Mouse (Mus musculus) kidney, embryonic 16.5 days (tissue): Measurements from ENCODE around the gene Bcl2l10. TPM values are rescaled to one million over a fixed set of nuclear protein-coding genes. Genes with fewer than 3 reads are reported as not detected.

ENCODE experiments used
- ATAC-seq: fragments of 200-750 bp; cut with Nextera tagmentation; 2 replicates; pipeline ENCODE4 v1.8.0; 2017; ENCODE audit warnings: moderate TSS enrichment; ENCODE audit not compliant: low FRiP score, low TSS enrichment
- H3K27ac ChIP-seq: fragments of 300-500 bp; sonication (generic); 2 replicates; pipeline ENCODE4 v1.5.1; 2014; ENCODE audit warnings: low read length
- H3K27me3 ChIP-seq: fragments of 300-500 bp; sonication (generic); 2 replicates; pipeline ENCODE4 v1.6.1; 2014; ENCODE audit warnings: low read length, control low read depth, mixed read lengths; ENCODE audit not compliant: insufficient read depth
- H3K36me3 ChIP-seq: fragments of 300-500 bp; sonication (generic); 2 replicates; pipeline ENCODE4 v1.6.1; 2014; ENCODE audit warnings: low read length, control low read depth, mixed read lengths; ENCODE audit not compliant: insufficient read depth
- H3K4me1 ChIP-seq: fragments of 300-500 bp; sonication (generic); 2 replicates; pipeline ENCODE4 v1.6.1; 2014; ENCODE audit warnings: low read length, control low read depth, mixed read lengths; ENCODE audit not compliant: insufficient read depth
- H3K4me2 ChIP-seq: fragments of 300-500 bp; sonication (generic); replicated peaks from 2 replicates; pipeline ENCODE4 v1.6.1; 2014; ENCODE audit warnings: low read depth, low read length
- H3K4me3 ChIP-seq: fragments of 300-500 bp; sonication (generic); 2 replicates; pipeline ENCODE4 v1.5.1; 2014; ENCODE audit warnings: mild to moderate bottlenecking, low read length
- H3K9ac ChIP-seq: fragments of 300-500 bp; sonication (generic); replicated peaks from 2 replicates; pipeline ENCODE4 v1.6.1; 2014; ENCODE audit warnings: low read length
- H3K9me3 ChIP-seq: fragments of 300-500 bp; sonication (generic); 2 replicates; pipeline ENCODE4 v1.6.1; 2016; ENCODE audit warnings: low read length, control low read depth
- WGBS: fragments of 180-500 bp; shearing (Covaris S2); extraction: QIAGEN DNeasy Blood & Tissue Kit; methylation state at CpG from one replicate; pipeline ENCODE4 v1.1.7; 2014; 5-methylcytosine and 5-hydroxymethylcytosine counted together
- polyA plus RNA-seq: library from polyadenylated mRNA; unstranded; fragments of >200 nt; fragmentation: Nextera tagmentation; extraction: Ambion mirVana; gene quantifications from 2 replicates; pipeline ENCODE4 v1.2.1, GENCODE M21; 2015

Gene Bcl2l10
- not detected in 2 replicates for polyA plus RNA-seq

- no peak within 1 kb of the TSS for H3K9ac ChIP-seq
- WGBS: 94% methylated on average over 5 of the region's 5 CpGs
- no peak for ATAC-seq
Observed at GRCm38 (mm10) chr9:75347458-75347857, at the start of gene Bcl2l10. Bcl2l10 (plus strand) TSS chr9:75347758.

DNA sequence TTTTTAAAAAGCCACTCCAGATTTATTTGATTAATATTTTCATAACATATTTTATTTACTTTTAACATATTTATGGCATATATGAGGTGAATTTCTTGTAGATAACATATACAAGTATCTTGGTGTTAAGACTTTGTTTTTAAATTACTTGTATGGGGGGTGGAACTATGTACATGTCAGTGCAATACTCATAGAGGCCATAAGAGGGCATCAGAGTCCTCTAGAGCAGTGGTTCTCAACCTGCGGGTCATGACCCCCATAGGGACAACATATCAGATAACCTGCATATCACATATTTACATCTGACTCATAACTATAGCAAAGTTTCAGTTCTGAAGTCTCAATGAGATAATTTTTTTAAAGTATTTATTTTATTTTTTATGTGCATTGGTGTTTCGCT lies 48.2 kb upstream of the Bcl2l10 start:
- Histone ChIP-seq H3K4me2 (no peak overlapping the region), H3K9ac (no peak overlapping the region), H3K9me3 (peaks cover 3% of the 10 kb centered on the region; the same call in 1 of the 2 replicates), H3K27me3 (no peaks in the 10 kb centered on the region), H3K36me3 (no peaks in the 10 kb centered on the region), H3K4me3 (no peak overlapping the region), H3K27ac (no peak overlapping the region), H3K4me1 (no peaks in the 10 kb centered on the region)
- 87% methylated on average over 2 of the region's 2 CpGs for WGBS
- ATAC-seq: no peak

More at GRCm38 (mm10) chr9:75347458-75347857, at the start of gene Bcl2l10:
- no peaks in the 10 kb centered on the region for H3K9me3 ChIP-seq
- H3K36me3 ChIP-seq: peaks cover 7% of the 10 kb centered on the region; the same call in 1 of the 2 replicates
- no peaks in the 10 kb centered on the region for H3K4me1 ChIP-seq
- H3K4me2 ChIP-seq: no peak within 1 kb of the TSS
- no peaks in the 10 kb centered on the region for H3K27me3 ChIP-seq
- no peak within 1 kb of the TSS for H3K4me3 ChIP-seq
- H3K27ac ChIP-seq: no peak within 1 kb of the TSS

DNA sequence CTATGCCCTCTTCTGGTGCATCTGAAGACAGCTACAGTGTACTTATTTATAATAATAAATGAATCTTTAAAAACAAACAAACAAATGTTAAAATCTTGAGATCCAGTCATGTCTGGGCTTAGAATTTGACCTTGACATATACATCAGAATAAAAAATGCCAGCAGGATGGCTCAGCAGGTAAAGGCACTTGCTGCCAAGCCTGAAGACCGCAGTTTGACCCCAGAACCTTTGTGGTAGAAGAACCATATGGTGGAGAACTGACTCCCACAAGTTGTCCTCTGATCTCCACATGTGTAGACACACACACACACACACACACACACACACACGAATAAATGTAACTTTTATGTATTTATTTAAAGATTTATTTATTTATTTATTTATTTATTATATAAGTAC lies 44.5 kb upstream of the Bcl2l10 start:
- ATAC-seq: no peak
- Histone ChIP-seq H3K4me1 (no peaks in the 10 kb centered on the region), H3K9me3 (peaks cover 3% of the 10 kb centered on the region; the same call in 1 of the 2 replicates), H3K4me2 (no peak overlapping the region), H3K27me3 (no peaks in the 10 kb centered on the region), H3K36me3 (no peaks in the 10 kb centered on the region), H3K27ac (no peak overlapping the region), H3K4me3 (no peak overlapping the region), H3K9ac (no peak overlapping the region)
- 87% methylated on average over 2 of the region's 2 CpGs for WGBS

- H3K9ac ChIP-seq: no peak overlapping the region
- ATAC-seq: no peak
- no peak overlapping the region for H3K4me3 ChIP-seq
- no peaks in the 10 kb centered on the region for H3K4me1 ChIP-seq
- H3K9me3 ChIP-seq: peaks cover 3% of the 10 kb centered on the region; the same call in 1 of the 2 replicates
- H3K4me2 ChIP-seq: no peak overlapping the region
- H3K36me3 ChIP-seq: no peaks in the 10 kb centered on the region
- no peak overlapping the region for H3K27ac ChIP-seq
- WGBS: 42% methylated on average over 16 of the region's 16 CpGs
- H3K27me3 ChIP-seq: no peaks in the 10 kb centered on the region
Observed at GRCm38 (mm10) chr9:75303701-75304261, 43.8 kb upstream of the Bcl2l10 start.

DNA sequence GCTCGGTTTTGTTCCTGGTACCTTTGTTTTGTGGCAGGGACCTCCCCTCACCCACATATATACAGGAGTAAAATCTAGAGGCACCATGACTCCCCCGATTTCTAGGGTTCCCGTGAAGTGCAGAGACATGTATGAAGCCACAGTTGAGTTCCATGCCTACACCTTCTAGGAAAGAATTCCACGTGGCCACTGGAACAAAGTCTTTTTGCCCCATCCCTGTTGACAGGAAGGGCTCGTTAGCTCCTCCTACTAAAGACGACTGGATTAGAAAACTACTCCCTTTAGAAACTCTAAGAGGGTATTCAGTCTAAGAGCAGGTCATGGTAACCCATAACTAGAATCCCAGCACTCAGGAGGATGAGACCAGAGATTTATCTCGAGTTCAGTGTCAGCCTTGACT lies 43.3 kb upstream of the Bcl2l10 start:
- Histone ChIP-seq H3K4me3 (no peak overlapping the region), H3K9me3 (peaks cover 3% of the 10 kb centered on the region; the same call in 1 of the 2 replicates), H3K4me2 (no peak overlapping the region), H3K36me3 (no peaks in the 10 kb centered on the region), H3K9ac (no peak overlapping the region), H3K27ac (no peak overlapping the region), H3K4me1 (no peaks in the 10 kb centered on the region), H3K27me3 (no peaks in the 10 kb centered on the region)
- ATAC-seq: no peak
- WGBS: 43% methylated on average over 7 of the region's 7 CpGs

DNA sequence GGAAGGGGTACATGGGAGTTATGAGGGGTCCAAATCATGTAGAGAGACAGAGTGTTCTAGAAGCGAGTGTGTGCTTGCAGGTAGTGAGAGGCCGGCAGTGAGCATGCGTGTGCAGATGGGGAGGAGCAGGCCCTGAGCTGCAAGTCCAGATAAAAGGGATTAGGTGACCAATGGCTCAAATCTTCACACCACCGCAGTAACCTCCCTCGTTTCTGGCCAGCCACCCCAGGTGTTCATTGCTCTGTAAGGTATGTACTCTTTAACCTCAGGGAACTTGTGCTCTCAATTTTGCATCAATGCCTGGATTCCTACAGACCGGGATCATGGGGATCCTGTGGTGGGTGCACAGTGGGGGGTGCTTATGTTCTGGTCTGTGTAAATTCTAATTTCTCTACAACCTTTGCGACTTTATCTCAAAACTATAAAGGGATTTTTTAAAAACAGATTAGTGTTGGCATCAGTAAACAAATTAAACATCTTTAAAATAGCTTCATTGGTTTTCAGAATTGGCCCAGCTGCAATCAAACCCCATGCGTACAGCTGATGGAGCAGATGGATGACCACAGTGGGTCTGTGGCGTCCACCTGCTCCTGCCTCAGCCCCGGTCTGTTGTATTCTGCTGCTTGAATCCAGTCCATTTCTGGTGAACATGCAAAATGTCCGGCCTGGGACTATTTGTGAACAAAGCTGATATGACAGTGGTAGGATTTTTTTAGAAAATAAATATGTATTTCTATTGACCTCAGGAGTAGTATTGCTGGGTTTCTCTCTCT lies 41.2 kb upstream of the Bcl2l10 start, which contains the start of gene Gnb5:
Gnb5 (plus strand) TSS at position 163 of the 773 bp plus-strand sequence.
- Histone ChIP-seq H3K27me3 (no peaks in the 10 kb centered on the region), H3K4me2 (no peak within 1 kb of the TSS), H3K9me3 (no peaks in the 10 kb centered on the region), H3K4me1 (no peaks in the 10 kb centered on the region), H3K27ac (no peak within 1 kb of the TSS), H3K36me3 (no peaks in the 10 kb centered on the region), H3K9ac (no peak within 1 kb of the TSS), H3K4me3 (no peak within 1 kb of the TSS)
- no peak for ATAC-seq
- 77% methylated on average over 11 of the region's 11 CpGs for WGBS

DNA sequence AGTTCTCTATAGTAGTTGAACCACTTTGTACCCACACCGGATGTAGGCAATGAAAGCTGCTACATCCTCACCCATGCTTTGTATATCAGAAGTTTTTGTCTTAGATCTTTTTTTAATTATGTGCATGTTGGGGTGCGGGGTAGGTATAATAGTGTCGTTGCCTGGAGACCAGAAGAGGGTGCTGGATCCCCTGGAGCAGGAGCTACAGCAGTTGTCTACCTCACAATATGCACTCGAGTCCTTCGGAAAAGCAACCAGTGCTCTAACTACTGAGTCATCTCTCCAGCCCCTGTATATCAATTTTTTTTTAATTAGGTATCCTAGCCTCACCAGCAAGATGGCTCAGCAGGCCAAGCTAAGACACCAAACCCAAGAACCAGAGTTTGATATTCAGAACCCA lies 40.5 kb upstream of the Bcl2l10 start:
- WGBS: 90% methylated on average over 5 of the region's 5 CpGs
- Histone ChIP-seq H3K27me3 (no peaks in the 10 kb centered on the region), H3K9me3 (no peaks in the 10 kb centered on the region), H3K4me2 (no peak overlapping the region), H3K36me3 (no peaks in the 10 kb centered on the region), H3K4me3 (no peak overlapping the region), H3K9ac (no peak overlapping the region), H3K4me1 (no peaks in the 10 kb centered on the region), H3K27ac (no peak overlapping the region)
- ATAC-seq: no peak

- no peak overlapping the region for H3K4me2 ChIP-seq
- 69% methylated on average over 5 of the region's 5 CpGs for WGBS
- H3K9ac ChIP-seq: no peak overlapping the region
- H3K4me1 ChIP-seq: no peaks in the 10 kb centered on the region
- no peaks in the 10 kb centered on the region for H3K27me3 ChIP-seq
- ATAC-seq: no peak
- no peak overlapping the region for H3K27ac ChIP-seq
- no peaks in the 10 kb centered on the region for H3K9me3 ChIP-seq
- H3K36me3 ChIP-seq: no peaks in the 10 kb centered on the region
- H3K4me3 ChIP-seq: no peak overlapping the region
Observed at GRCm38 (mm10) chr9:75308621-75309020, 38.9 kb upstream of the Bcl2l10 start.

DNA sequence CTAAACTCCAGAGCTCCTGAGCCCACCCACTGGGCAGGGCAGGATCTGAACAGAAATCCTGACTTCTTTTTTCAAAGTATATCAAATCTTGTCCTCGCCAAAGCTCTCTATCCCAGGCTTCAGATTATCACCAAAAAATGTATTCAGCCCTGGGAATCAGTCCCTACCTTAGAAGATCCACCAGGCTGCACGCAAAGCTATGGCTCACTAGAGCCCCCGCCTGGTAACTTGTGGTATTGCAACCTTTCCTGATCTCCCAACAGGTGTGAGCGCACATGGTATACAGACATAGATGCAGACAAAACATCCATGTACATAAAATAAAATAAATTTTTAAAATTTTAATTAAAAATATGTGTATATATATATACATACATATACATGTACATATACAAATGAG lies 35.5 kb upstream of the Bcl2l10 start:
- H3K27ac ChIP-seq: no peak overlapping the region
- H3K9me3 ChIP-seq: no peaks in the 10 kb centered on the region
- no peak overlapping the region for H3K4me2 ChIP-seq
- WGBS: 22% methylated on average over 4 of the region's 4 CpGs
- H3K4me1 ChIP-seq: peaks cover 9% of the 10 kb centered on the region
- no peaks in the 10 kb centered on the region for H3K36me3 ChIP-seq
- no peak overlapping the region for H3K9ac ChIP-seq
- no peaks in the 10 kb centered on the region for H3K27me3 ChIP-seq
- H3K4me3 ChIP-seq: no peak overlapping the region
- no peak for ATAC-seq
